Mouse (Mus musculus) layer of hippocampus, postnatal 25 days (tissue): Measurements from ENCODE around the gene Il4ra. TPM values are rescaled to one million over a fixed set of nuclear protein-coding genes. Genes with fewer than 3 reads are reported as not detected.

Source experiments
- DNase-seq, 2 experiments: peaks; one replicate each; pipeline ENCODE4 v3.0.0; 2022; ENCODE audit warnings: mixed read lengths in 2 of 2, low spot score in 1 of 2; ENCODE audit errors: extremely low spot score in 1 of 2
- total RNA-seq, 2 experiments: library from RNA; stranded (reverse); gene quantifications; 2 replicates each; pipeline ENCODE4 v1.2.3; 2021

The Il4ra gene
- total RNA-seq, 2 experiments from 2014 or later: 3.7 to 4.6 TPM

- no peak for DNase-seq
These were observed 41.9 kb downstream of the Il4ra start for GRCm38 (mm10) chr7:125593831-125594230.

- no peak for DNase-seq
These were observed 44.5 kb downstream of the Il4ra start for GRCm38 (mm10) chr7:125596406-125596805.

- no peak for DNase-seq
These were observed 45.2 kb downstream of the Il4ra start for GRCm38 (mm10) chr7:125597083-125597482.

- no peak for DNase-seq
These were observed 45.8 kb downstream of the Il4ra start for GRCm38 (mm10) chr7:125597516-125598347.

GRCm38 (mm10) chr7:125599373-125599973, 47.6 kb downstream of the Il4ra start:
- no peak for DNase-seq

- no peak for DNase-seq
These were observed 48.2 kb downstream of the Il4ra start for GRCm38 (mm10) chr7:125600136-125600535.

GRCm38 (mm10) chr7:125600612-125601279, 48.8 kb downstream of the Il4ra start:
- no peak for DNase-seq

- DNase-seq: no peak
These were observed 49.4 kb downstream of the Il4ra start for GRCm38 (mm10) chr7:125601280-125601670.

GRCm38 (mm10) chr7:125601821-125602448, 50.0 kb downstream of the Il4ra start:
- DNase-seq: no peak

GRCm38 (mm10) chr7:125603185-125603631, 51.3 kb downstream of the Il4ra start, which contains the start of gene Il21r:
Gene Il21r (plus strand): TSS chr7:125603429.
- no peak for DNase-seq

GRCm38 (mm10) chr7:125604362-125605319, 52.7 kb downstream of the Il4ra start:
- DNase-seq: no peak

- DNase-seq: no peak
These were observed 53.8 kb downstream of the Il4ra start for GRCm38 (mm10) chr7:125605725-125606139.

- no peak for DNase-seq
These were observed 54.6 kb downstream of the Il4ra start for GRCm38 (mm10) chr7:125606265-125607164.

- DNase-seq: no peak
These were observed 55.7 kb downstream of the Il4ra start for GRCm38 (mm10) chr7:125607384-125608182.

- DNase-seq: no peak
These were observed 56.3 kb downstream of the Il4ra start for GRCm38 (mm10) chr7:125608183-125608688.

- no peak for DNase-seq
These were observed 61.7 kb downstream of the Il4ra start for GRCm38 (mm10) chr7:125613579-125613978.

GRCm38 (mm10) chr7:125615453-125615852, 63.5 kb downstream of the Il4ra start:
- DNase-seq: no peak

- no peak for DNase-seq
These were observed 66.1 kb downstream of the Il4ra start for GRCm38 (mm10) chr7:125618016-125618415.
